Mouse (Mus musculus): ENCODE measurements around the gene Usp6nl. TPM values are rescaled to one million over a fixed set of nuclear protein-coding genes. Genes with fewer than 3 reads are reported as not detected.

Usp6nl gene
- total and polyA plus RNA-seq, 2 experiments from 2014 or later: 6.5 to 18.3 TPM

DNA sequence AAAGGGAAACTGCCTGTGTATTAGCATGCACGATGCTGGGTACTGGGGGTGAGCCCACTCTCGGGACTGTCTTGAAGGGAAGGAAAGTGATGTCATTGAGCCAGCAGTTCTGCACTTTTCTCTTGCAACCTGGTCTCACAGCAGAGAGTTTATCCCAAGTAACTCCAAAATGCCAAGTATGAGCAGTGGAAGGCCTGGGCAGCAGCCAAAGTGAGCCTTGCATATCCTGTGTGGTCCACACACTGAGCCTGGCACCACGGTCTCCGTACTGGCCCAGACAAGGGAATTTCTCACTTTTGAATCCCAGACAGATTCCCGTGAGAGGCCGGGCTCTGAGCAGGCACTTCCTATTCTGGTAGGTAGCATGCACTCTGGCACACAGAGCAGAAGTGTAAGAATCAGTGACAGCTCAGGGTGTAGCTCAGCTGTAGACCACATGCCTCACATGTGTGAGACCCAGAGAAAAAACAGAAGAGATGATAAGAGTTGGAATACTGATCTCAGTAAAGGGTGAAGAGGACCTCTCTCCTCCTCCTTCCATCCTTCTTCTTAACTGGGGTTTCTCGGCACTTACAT is 132.6 kb downstream of the Usp6nl start:
- Histone ChIP-seq H3K9me3 (ENCODE audit: low read length) (no peaks in the 10 kb centered on the region), H3K4me1 (ENCODE audit: insufficient read depth) (no peaks in the 10 kb centered on the region), H3K27ac (ENCODE audit: low read depth, low read length) (no peak overlapping the region), H3K36me3 (ENCODE audit: insufficient read depth) (no peaks in the 10 kb centered on the region), H3K27me3 (ENCODE audit: insufficient read depth, low read length) (no peaks in the 10 kb centered on the region), H3K4me2 (ENCODE audit: low read depth) (no peak overlapping the region), H3K9ac (no peak overlapping the region), H3K4me3 (ENCODE audit: low read depth, low read length) (no peak overlapping the region)
- WGBS: 38% methylated on average over 7 of the region's 7 CpGs
- no peak for TF ChIP-seq CTCF (IDR thresholded peaks at IDR 0.05; ENCODE audit: low read depth)
- ATAC-seq (peak; percentile 69), DNase-seq (peak; percentile 52)

DNA sequence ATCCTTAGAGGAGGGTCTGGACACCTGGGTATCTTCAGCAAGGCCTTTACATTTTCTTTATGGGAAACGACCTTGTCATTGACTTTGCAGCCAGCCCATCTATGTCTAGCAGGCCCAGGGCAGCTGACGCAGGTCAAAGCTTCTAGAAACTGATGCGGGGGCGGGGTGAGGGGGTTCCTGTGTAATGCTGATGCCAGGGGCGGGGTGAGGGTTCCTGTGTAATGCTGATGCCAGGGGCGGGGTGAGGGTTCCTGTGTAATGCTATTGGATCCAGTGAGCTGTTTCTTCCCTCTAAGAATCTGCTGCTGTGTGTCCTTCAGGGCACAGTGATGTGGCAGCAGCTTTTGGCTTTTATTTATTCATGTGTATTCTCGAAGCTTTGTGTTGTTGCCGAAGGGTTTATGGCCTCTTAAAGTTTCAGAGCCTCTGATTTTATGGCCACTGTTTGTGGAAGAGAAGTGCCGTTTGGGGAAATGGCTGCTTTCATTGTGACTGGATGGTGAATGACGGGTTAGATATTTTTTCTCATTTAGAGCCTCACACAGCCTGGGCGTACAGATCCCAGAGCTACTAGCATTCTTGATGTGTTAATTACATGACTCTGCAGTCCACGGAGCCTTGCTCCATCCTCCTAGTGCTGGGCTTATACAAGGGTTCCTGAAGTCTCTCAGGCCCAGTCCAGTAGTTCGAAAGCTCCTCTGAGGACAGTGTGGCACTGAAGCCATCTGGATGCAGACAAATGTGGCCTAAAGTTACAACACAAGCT is 137.0 kb downstream of the Usp6nl start:
- Histone ChIP-seq H3K9me3 (ENCODE audit: low read length) (no peaks in the 10 kb centered on the region), H3K27me3 (ENCODE audit: insufficient read depth, low read length) (no peaks in the 10 kb centered on the region), H3K36me3 (ENCODE audit: insufficient read depth) (no peaks in the 10 kb centered on the region), H3K27ac (ENCODE audit: low read depth, low read length) (no peak overlapping the region), H3K4me1 (ENCODE audit: insufficient read depth) (no peaks in the 10 kb centered on the region), H3K4me3 (ENCODE audit: low read depth, low read length) (no peak overlapping the region), H3K4me2 (ENCODE audit: low read depth) (no peak overlapping the region), H3K9ac (no peak overlapping the region)
- ATAC-seq: no peak
- DNase-seq: no peak
- 65% methylated on average over 13 of the region's 13 CpGs for WGBS
- TF ChIP-seq CTCF (IDR thresholded peaks at IDR 0.05; ENCODE audit: low read depth): no peak

DNA sequence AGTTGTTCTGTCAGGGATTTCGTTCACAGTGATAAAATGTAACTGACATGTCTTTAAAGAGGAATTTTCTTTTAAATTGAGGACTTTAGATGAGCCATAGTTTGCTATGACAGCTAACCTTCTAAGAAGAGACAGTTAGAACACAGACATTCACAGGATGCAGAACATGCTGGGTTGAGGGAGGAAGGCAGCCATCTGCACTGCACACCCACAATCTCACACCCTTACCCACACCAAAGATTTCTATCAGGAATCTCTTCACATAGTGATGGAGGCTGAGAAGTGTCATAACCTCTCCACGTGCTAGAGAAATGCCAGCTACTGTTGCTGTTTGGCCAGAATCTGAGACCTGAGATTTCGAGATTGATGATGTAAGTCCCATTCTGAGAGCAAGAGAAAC is 139.8 kb downstream of the Usp6nl start:
- no peak for ATAC-seq
- 90% methylated on average over 3 of the region's 3 CpGs for WGBS
- H3K4me2 ChIP-seq (ENCODE audit: low read depth): no peak overlapping the region

DNA sequence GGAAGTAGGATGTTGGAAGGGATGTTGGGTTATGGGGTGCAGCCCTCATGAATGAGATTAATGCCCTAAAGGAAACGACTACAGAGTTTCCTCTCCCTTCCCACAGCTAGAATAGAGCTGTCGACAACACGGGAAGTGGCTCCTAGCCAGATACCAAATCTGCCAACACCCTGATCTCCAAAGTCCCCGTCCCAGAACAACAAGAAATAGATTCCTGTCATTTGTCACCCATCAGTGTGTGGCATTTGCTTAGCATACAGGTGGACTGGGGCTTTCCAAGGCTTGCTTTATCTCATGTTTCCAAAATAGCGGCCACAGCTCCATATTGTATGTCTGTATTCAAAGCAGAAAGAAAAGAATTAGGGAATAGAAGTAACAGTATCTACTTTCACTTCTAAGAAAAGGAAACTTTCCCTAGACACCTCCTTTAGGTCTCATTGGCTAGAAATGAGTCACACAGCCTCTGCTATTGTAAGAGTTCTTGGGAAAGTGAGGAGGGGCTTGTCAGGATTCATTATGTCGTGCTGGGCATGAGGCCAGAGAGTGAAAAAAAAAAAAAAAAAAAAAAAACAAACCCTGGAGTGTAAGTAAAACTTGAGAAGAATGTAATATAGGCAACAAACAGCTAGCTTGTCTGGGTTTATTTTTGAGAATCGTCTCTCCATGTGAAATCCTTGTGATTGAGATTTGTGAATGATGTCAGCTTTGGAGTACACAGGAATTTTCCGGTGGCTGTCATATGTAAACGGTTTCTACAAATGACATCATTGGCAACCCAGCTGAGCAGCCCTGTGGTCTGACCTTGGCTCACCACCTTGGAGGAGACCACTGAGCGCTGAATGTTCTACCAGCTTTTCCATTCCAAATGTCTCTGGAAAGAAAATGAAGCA is 141.6 kb downstream of the Usp6nl start:
- Histone ChIP-seq H3K4me3 (ENCODE audit: low read depth, low read length) (no peak overlapping the region), H3K27ac (ENCODE audit: low read depth, low read length) (peak overlapping the region; percentile 54), H3K36me3 (ENCODE audit: insufficient read depth) (no peaks in the 10 kb centered on the region), H3K4me1 (ENCODE audit: insufficient read depth) (no peaks in the 10 kb centered on the region), H3K9ac (no peak overlapping the region), H3K9me3 (ENCODE audit: low read length) (no peaks in the 10 kb centered on the region), H3K4me2 (ENCODE audit: low read depth) (no peak overlapping the region), H3K27me3 (ENCODE audit: insufficient read depth, low read length) (no peaks in the 10 kb centered on the region)
- ATAC-seq (peak; percentile 88), DNase-seq (peak; percentile 73)
- TF ChIP-seq CTCF (IDR thresholded peaks at IDR 0.05; ENCODE audit: low read depth): no peak
- 5% methylated on average over 10 of the region's 10 CpGs for WGBS

More for the DNA sequence above, 139.8 kb downstream of the Usp6nl start:
- no peak overlapping the region for H3K27ac ChIP-seq (ENCODE audit: low read depth, low read length)
- no peaks in the 10 kb centered on the region for H3K27me3 ChIP-seq (ENCODE audit: insufficient read depth, low read length)
- no peaks in the 10 kb centered on the region for H3K4me1 ChIP-seq (ENCODE audit: insufficient read depth)
- no peak overlapping the region for H3K4me3 ChIP-seq (ENCODE audit: low read depth, low read length)
- DNase-seq: no peak
- no peaks in the 10 kb centered on the region for H3K9me3 ChIP-seq (ENCODE audit: low read length)
- TF ChIP-seq CTCF (IDR thresholded peaks at IDR 0.05; ENCODE audit: low read depth): no peak
- no peaks in the 10 kb centered on the region for H3K36me3 ChIP-seq (ENCODE audit: insufficient read depth)
- H3K9ac ChIP-seq: no peak overlapping the region

DNA sequence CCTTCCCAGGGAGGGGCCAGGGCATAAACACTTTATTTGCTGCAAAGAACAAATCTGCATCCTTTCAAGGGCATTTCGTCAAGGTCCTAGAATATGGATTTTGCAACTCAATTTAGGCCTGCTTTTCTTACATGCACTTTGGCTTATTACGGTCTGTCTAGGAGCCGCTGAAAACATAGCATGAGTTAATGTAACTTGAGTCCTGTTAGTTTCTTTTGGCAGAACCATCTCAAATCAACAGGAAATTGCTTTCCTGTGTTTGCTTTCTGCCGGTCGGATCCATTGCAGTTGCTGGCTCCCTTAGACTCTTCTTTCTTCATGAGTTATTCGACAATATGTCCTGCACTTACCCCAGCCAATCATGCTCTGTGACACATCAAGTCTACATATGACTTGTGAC is 143.9 kb downstream of the Usp6nl start:
- Histone ChIP-seq H3K27ac (ENCODE audit: low read depth, low read length) (no peak overlapping the region), H3K36me3 (ENCODE audit: insufficient read depth) (no peaks in the 10 kb centered on the region), H3K9me3 (ENCODE audit: low read length) (no peaks in the 10 kb centered on the region), H3K4me2 (ENCODE audit: low read depth) (no peak overlapping the region), H3K9ac (no peak overlapping the region), H3K27me3 (ENCODE audit: insufficient read depth, low read length) (no peaks in the 10 kb centered on the region), H3K4me1 (ENCODE audit: insufficient read depth) (no peaks in the 10 kb centered on the region), H3K4me3 (ENCODE audit: low read depth, low read length) (no peak overlapping the region)
- WGBS: 77% methylated on average over 6 of the region's 6 CpGs
- DNase-seq (no peak), ATAC-seq (no peak)
- TF ChIP-seq CTCF (IDR thresholded peaks at IDR 0.05; ENCODE audit: low read depth): no peak

DNA sequence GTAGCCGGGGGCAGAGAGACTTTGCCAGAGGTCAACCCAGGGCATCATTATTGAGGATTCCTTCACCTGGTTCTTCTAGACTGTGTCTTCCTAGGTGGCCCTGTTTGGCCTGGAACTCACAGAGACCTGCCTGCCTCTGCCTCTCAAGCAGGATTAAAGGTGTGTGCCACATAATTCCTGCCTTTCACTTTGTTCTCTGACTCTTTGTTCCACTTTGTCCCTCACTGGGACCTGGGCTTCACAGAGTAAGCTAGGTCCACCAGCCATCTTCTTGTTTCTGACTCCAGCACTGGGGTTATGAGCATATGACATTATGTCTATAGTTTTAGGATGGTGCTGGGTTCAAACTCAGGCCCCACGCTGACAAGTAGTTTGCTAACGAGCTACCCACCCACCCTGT is 144.9 kb downstream of the Usp6nl start:
- no peak for ATAC-seq
- H3K9ac ChIP-seq: no peak overlapping the region
- no peak for DNase-seq
- H3K27me3 ChIP-seq (ENCODE audit: insufficient read depth, low read length): no peaks in the 10 kb centered on the region
- H3K4me3 ChIP-seq (ENCODE audit: low read depth, low read length): no peak overlapping the region
- no peak overlapping the region for H3K27ac ChIP-seq (ENCODE audit: low read depth, low read length)
- H3K36me3 ChIP-seq (ENCODE audit: insufficient read depth): no peaks in the 10 kb centered on the region
- TF ChIP-seq CTCF (IDR thresholded peaks at IDR 0.05; ENCODE audit: low read depth): no peak
- H3K4me1 ChIP-seq (ENCODE audit: insufficient read depth): no peaks in the 10 kb centered on the region
- H3K4me2 ChIP-seq (ENCODE audit: low read depth): no peak overlapping the region
- H3K9me3 ChIP-seq (ENCODE audit: low read length): no peaks in the 10 kb centered on the region
- 88% methylated on average over 3 of the region's 3 CpGs for WGBS

DNA sequence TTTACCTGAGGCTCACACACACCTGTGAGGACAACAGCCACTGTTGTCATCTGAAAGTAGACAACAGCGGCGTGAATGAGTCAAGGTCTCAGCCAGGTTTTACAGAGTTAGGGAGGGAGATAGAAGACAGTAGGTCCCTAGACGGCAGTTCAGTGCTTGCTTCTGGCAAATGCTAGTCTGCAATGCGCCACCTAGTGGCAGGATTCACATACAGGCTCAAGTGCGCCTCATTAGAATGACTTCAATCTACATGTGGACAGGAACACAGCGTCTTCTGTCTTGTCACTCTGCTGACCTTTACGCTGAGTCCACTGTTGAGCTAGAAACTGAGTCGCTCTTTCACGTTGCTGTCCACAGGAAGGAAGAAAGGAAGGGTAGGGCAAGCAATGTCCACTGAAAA is 146.7 kb downstream of the Usp6nl start:
- Histone ChIP-seq H3K4me2 (ENCODE audit: low read depth) (no peak overlapping the region), H3K9ac (no peak overlapping the region), H3K36me3 (ENCODE audit: insufficient read depth) (no peaks in the 10 kb centered on the region), H3K27me3 (ENCODE audit: insufficient read depth, low read length) (no peaks in the 10 kb centered on the region), H3K27ac (ENCODE audit: low read depth, low read length) (no peak overlapping the region), H3K9me3 (ENCODE audit: low read length) (no peaks in the 10 kb centered on the region), H3K4me3 (ENCODE audit: low read depth, low read length) (no peak overlapping the region), H3K4me1 (ENCODE audit: insufficient read depth) (no peaks in the 10 kb centered on the region)
- DNase-seq (peak; percentile 70), ATAC-seq (no peak)
- TF ChIP-seq CTCF (IDR thresholded peaks at IDR 0.05; ENCODE audit: low read depth): peak; percentile 83
- 41% methylated on average over 9 of the region's 9 CpGs for whole genome bisulfite sequencing

All from forebrain, postnatal 0 days (tissue).